Mouse (Mus musculus) lung, adult 2 months (tissue): ENCODE measurements around the gene Cdyl2.

Source experiments
- CTCF ChIP-seq: fragments of 200-500 bp; IDR thresholded peaks from 2 replicates; pipeline ENCODE4 v1.5.1; 2011; ENCODE audit warnings: mild to moderate bottlenecking, low read length, control low read depth; ENCODE audit not compliant: insufficient read depth
- POLR2A ChIP-seq: fragments of 200-500 bp; IDR thresholded peaks from 2 replicates; pipeline ENCODE4 v1.6.1; 2011; ENCODE audit warnings: low read depth, mild to moderate bottlenecking, control low read depth, low read length, borderline replicate concordance; ENCODE audit errors: extremely low read depth

GRCm38 (mm10) chr8:116645376-116645775 is 87.4 kb downstream of the Cdyl2 start:
- TF ChIP-seq CTCF (no peak), POLR2A (no peak)
